Mouse (Mus musculus) limb, embryonic 12.5 days (tissue): ENCODE data around the gene Slain2. TPM values are rescaled to one million over a fixed set of nuclear protein-coding genes. Genes with fewer than 3 reads are reported as not detected.

Experiments
- ATAC-seq: fragments of 200-750 bp; cut with Nextera tagmentation; 2 replicates; pipeline ENCODE4 v1.8.0; 2017; ENCODE audit warnings: low read depth, moderate TSS enrichment; ENCODE audit not compliant: insufficient number of reproducible peaks, insufficient read depth, low FRiP score, low TSS enrichment
- H3K27ac ChIP-seq: fragments of 300-500 bp; sonication (generic); 2 replicates; pipeline ENCODE4 v1.5.1; 2016; ENCODE audit warnings: mild to moderate bottlenecking, moderate library complexity
- H3K27me3 ChIP-seq: fragments of 300-500 bp; sonication (generic); 2 replicates; pipeline ENCODE4 v1.6.1; 2016; ENCODE audit warnings: mild to moderate bottlenecking, moderate library complexity
- H3K36me3 ChIP-seq: fragments of 300-500 bp; sonication (generic); 2 replicates; pipeline ENCODE4 v1.6.1; 2016; ENCODE audit warnings: mild to moderate bottlenecking, moderate library complexity
- H3K4me1 ChIP-seq: fragments of 300-500 bp; sonication (generic); replicated peaks from 2 replicates; pipeline ENCODE4 v1.6.1; 2016
- H3K4me2 ChIP-seq: fragments of 300-500 bp; sonication (generic); 2 replicates; pipeline ENCODE4 v1.6.1; 2016; ENCODE audit warnings: mild to moderate bottlenecking, moderate library complexity
- H3K4me3 ChIP-seq: fragments of 300-500 bp; sonication (generic); replicated peaks from 2 replicates; pipeline ENCODE4 v1.5.1; 2016; ENCODE audit warnings: mild to moderate bottlenecking
- H3K9ac ChIP-seq: fragments of 300-500 bp; sonication (generic); replicated peaks from 2 replicates; pipeline ENCODE4 v1.6.1; 2016; ENCODE audit warnings: mild to moderate bottlenecking, moderate library complexity
- H3K9me3 ChIP-seq: fragments of 300-500 bp; sonication (generic); 2 replicates; pipeline ENCODE4 v1.6.1; 2016; ENCODE audit warnings: mild to moderate bottlenecking, moderate library complexity
- WGBS: fragments of 180-500 bp; shearing (Covaris S2); methylation state at CpG from one replicate; pipeline ENCODE4 v1.1.7; 2016; 5-methylcytosine and 5-hydroxymethylcytosine counted together
- polyA plus RNA-seq: library from polyadenylated mRNA; unstranded; fragments of >200 nt; fragmentation: Nextera tagmentation; extraction: Ambion mirVana; gene quantifications from 2 replicates; pipeline ENCODE4 v1.2.1, GENCODE M21; 2016

Slain2 gene
- polyA plus RNA-seq: 21.2 and 24.2 TPM in 2 replicates

GRCm38 (mm10) chr5:72913648-72914557, at the start of gene Slain2:
TSS of gene Slain2 (plus strand) at chr5:72914304.
- peak; percentile 93 for ATAC-seq
- Histone ChIP-seq H3K4me2 (peak within 1 kb of the TSS; percentile 59), H3K27ac (peak within 1 kb of the TSS; percentile 97), H3K9ac (peak within 1 kb of the TSS; percentile 98), H3K9me3 (no peaks in the 10 kb centered on the region), H3K36me3 (no peaks in the 10 kb centered on the region), H3K4me3 (peak within 1 kb of the TSS; percentile 99), H3K4me1 (peaks cover 22% of the 10 kb centered on the region), H3K27me3 (peaks cover 9% of the 10 kb centered on the region)
- whole genome bisulfite sequencing: under 1% methylated on average over 77 of the region's 83 CpGs

GRCm38 (mm10) chr5:72864654-72865178, 49.4 kb upstream of the Slain2 start:
- peaks cover 9% of the 10 kb centered on the region; the same call in 1 of the 2 replicates for H3K4me1 ChIP-seq
- H3K36me3 ChIP-seq: no peaks in the 10 kb centered on the region
- no peak overlapping the region for H3K4me3 ChIP-seq
- peaks cover 53% of the 10 kb centered on the region for H3K27me3 ChIP-seq
- no peak overlapping the region for H3K4me2 ChIP-seq
- H3K9me3 ChIP-seq: peaks cover 5% of the 10 kb centered on the region; the same call in 1 of the 2 replicates
- no peak for ATAC-seq
- no peak overlapping the region for H3K9ac ChIP-seq
- H3K27ac ChIP-seq: no peak overlapping the region
- 66% methylated on average over 3 of the region's 3 CpGs for WGBS

GRCm38 (mm10) chr5:72866260-72866905, 47.7 kb upstream of the Slain2 start:
- Histone ChIP-seq H3K9ac (no peak overlapping the region), H3K9me3 (no peaks in the 10 kb centered on the region), H3K27me3 (peaks cover 59% of the 10 kb centered on the region), H3K4me2 (no peak overlapping the region), H3K4me1 (peaks cover 9% of the 10 kb centered on the region; the same call in 1 of the 2 replicates), H3K27ac (no peak overlapping the region), H3K4me3 (no peak overlapping the region), H3K36me3 (no peaks in the 10 kb centered on the region)
- 53% methylated on average over 6 of the region's 6 CpGs for WGBS
- ATAC-seq: no peak

DNA sequence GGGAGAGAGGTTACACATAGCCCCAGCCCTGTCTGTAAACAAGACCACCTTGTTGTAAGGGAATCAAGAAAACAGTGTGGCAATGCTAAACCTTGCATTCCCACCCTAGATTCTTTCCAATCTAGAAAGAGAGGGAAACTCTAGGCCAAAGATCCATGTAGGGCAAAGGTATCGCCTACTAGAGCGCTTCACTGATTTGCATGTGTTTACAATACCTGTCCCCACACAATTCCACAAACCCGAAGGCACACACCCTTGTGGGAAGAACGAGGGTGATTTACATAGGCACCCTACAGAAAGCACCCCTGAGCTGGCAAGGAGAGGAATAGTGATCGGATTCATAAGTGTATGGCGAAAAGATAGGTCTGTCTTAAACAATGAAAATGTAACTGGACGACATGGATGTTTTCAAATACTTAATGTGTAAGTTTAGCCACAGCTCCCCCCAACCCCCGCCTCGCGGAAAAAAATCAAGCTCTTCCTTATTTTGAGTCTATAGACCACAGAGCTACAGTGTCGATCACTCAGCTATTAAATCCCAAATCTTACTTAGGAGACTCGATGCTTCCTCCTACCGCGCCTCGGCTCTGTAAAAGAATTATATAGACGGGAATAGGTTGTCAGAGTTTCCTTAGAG, 47.0 kb upstream of the Slain2 start:
- no peak for ATAC-seq
- H3K36me3 ChIP-seq: no peaks in the 10 kb centered on the region
- H3K9me3 ChIP-seq: no peaks in the 10 kb centered on the region
- H3K27ac ChIP-seq: no peak overlapping the region
- peaks cover 59% of the 10 kb centered on the region for H3K27me3 ChIP-seq
- no peak overlapping the region for H3K4me2 ChIP-seq
- H3K4me3 ChIP-seq: peak overlapping the region; percentile 57; the same call in 1 of the 2 replicates
- H3K4me1 ChIP-seq: peaks cover 9% of the 10 kb centered on the region; the same call in 1 of the 2 replicates
- no peak overlapping the region for H3K9ac ChIP-seq
- WGBS: 24% methylated on average over 16 of the region's 16 CpGs

- peak within 1 kb of the TSS; percentile 86 for H3K4me2 ChIP-seq
- no peak within 1 kb of the TSS for H3K27ac ChIP-seq
- H3K4me1 ChIP-seq: peaks cover 9% of the 10 kb centered on the region; the same call in 1 of the 2 replicates
- H3K9me3 ChIP-seq: no peaks in the 10 kb centered on the region
- peak within 1 kb of the TSS; percentile 55 for H3K9ac ChIP-seq
- H3K27me3 ChIP-seq: peaks cover 59% of the 10 kb centered on the region
- peak; percentile 89 for ATAC-seq
- H3K4me3 ChIP-seq: peak within 1 kb of the TSS; percentile 57
- H3K36me3 ChIP-seq: no peaks in the 10 kb centered on the region
- WGBS: under 1% methylated on average over 60 of the region's 60 CpGs
These were observed 45.8 kb upstream of the Slain2 start, which contains the start of gene Tec for GRCm38 (mm10) chr5:72868091-72868875. TSS of gene Tec (minus strand) at chr5:72868483.

GRCm38 (mm10) chr5:72869779-72870608, 44.1 kb upstream of the Slain2 start:
- peaks cover 9% of the 10 kb centered on the region; the same call in 1 of the 2 replicates for H3K4me1 ChIP-seq
- WGBS: 65% methylated on average over 14 of the region's 14 CpGs
- H3K9ac ChIP-seq: no peak overlapping the region
- H3K4me3 ChIP-seq: no peak overlapping the region
- H3K4me2 ChIP-seq: no peak overlapping the region
- no peak for ATAC-seq
- H3K9me3 ChIP-seq: no peaks in the 10 kb centered on the region
- no peaks in the 10 kb centered on the region for H3K36me3 ChIP-seq
- H3K27ac ChIP-seq: no peak overlapping the region
- H3K27me3 ChIP-seq: peaks cover 46% of the 10 kb centered on the region

- Histone ChIP-seq H3K36me3 (no peaks in the 10 kb centered on the region), H3K27me3 (peaks cover 46% of the 10 kb centered on the region), H3K27ac (no peak overlapping the region), H3K4me1 (peaks cover 16% of the 10 kb centered on the region), H3K4me2 (no peak overlapping the region), H3K4me3 (no peak overlapping the region), H3K9ac (no peak overlapping the region), H3K9me3 (no peaks in the 10 kb centered on the region)
- no peak for ATAC-seq
- WGBS: 77% methylated on average over 4 of the region's 4 CpGs
These were observed 43.0 kb upstream of the Slain2 start for GRCm38 (mm10) chr5:72871114-72871513.

DNA sequence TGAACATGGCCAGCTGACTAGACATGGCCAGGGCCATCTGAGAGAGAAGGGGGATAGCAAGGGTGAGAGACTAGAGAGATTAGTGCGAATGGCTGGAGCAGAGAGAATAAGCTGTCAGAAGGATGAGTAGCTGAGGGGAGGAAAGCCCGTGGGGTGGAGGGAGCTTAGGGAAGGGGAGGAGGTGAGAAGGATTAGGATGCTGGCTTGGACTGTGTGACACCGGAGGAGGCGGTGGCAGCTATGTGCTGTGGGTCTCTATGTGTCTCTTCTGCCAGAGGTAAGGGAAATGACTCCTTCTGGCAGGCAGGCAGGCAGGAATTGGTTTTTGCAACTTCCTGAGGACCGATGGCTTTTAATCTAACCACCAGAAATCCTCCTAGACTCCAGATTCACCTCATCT, 34.4 kb upstream of the Slain2 start:
- no peak overlapping the region for H3K9ac ChIP-seq
- no peak for ATAC-seq
- H3K27me3 ChIP-seq: peaks cover 54% of the 10 kb centered on the region
- no peak overlapping the region for H3K4me2 ChIP-seq
- no peak overlapping the region for H3K27ac ChIP-seq
- H3K9me3 ChIP-seq: no peaks in the 10 kb centered on the region
- no peak overlapping the region for H3K4me3 ChIP-seq
- peaks cover 18% of the 10 kb centered on the region; the same call in 1 of the 2 replicates for H3K4me1 ChIP-seq
- H3K36me3 ChIP-seq: no peaks in the 10 kb centered on the region
- 35% methylated on average over 5 of the region's 5 CpGs for WGBS

DNA sequence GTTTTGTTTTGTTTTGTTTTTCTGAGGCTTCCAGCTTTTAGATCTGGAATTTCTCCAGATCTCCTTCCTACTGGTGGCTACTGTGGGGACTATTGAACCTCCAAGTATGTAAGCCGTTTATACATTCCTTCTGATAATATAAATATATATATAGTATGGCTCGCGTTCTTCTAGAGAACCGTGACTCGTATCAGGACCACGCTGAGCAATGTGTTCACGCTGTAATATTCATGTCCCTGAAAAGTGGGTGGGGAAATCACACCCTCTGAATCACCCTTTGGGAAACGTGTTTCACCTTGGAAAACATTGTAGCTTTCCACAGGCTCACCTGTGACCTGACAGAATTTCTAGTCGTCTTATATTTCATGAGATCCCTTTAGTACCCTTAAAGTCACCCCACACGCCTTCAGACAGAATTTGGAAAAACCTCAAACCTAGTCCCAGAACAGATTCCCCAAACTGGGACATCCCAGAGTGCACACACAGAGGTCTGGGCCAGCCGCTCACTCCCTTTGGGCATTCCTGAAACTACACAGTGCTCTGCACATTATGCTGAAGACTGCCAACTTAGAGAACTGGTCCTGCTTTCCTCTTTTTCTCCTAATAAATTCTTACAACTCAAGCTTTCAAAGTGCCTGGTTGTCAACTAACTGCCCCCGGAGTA, 32.2 kb upstream of the Slain2 start:
- no peaks in the 10 kb centered on the region for H3K9me3 ChIP-seq
- H3K27me3 ChIP-seq: peaks cover 45% of the 10 kb centered on the region
- H3K4me3 ChIP-seq: no peak overlapping the region
- no peak for ATAC-seq
- no peaks in the 10 kb centered on the region for H3K36me3 ChIP-seq
- no peak overlapping the region for H3K27ac ChIP-seq
- H3K4me2 ChIP-seq: no peak overlapping the region
- H3K4me1 ChIP-seq: peaks cover 9% of the 10 kb centered on the region; the same call in 1 of the 2 replicates
- 79% methylated on average over 12 of the region's 12 CpGs for WGBS
- H3K9ac ChIP-seq: no peak overlapping the region
